Mouse (Mus musculus): Measurements from ENCODE around the gene Gzmd.
"Not testable (repeated sequence)": the region's sequence is repeated elsewhere in the genome, so short reads cannot be mapped to it uniquely, and the experiment has no call there.

DNA sequence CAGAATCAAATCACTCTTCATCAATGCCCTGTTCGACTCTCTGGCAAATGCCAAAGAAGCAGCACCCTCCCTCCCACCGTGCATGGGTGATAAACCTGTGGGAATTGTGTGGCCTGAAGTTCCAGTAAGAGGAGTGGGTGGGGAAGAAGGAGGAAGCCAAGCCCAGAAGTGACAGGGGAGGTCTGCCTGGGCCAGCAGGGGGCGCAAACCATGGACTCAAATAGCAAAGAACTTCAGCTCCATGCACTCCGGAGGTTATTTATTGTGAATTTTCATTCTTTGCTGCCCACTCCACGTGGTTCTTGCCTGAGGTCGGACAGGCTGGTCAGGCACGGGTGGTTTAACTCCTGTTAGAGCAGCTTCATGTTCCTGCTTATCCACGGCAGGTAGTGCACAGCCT, 45.2 kb upstream of the Gzmd start:
- TF ChIP-seq CTCF (IDR thresholded peaks at IDR 0.05; ENCODE audit: control insufficient read depth, insufficient read depth, insufficient read length); MAX (IDR thresholded peaks at IDR 0.05); USF1 (IDR thresholded peaks at IDR 0.05; ENCODE audit: low read depth); CEBPB (IDR thresholded peaks at IDR 0.05; ENCODE audit: low read depth); MYOG (IDR thresholded peaks at IDR 0.05; ENCODE audit: control insufficient read depth, extremely low read depth, insufficient read length); FOSL1 (IDR thresholded peaks at IDR 0.05; ENCODE audit: insufficient read depth, low read length, poor library complexity, severe bottlenecking); MYOD1 (IDR thresholded peaks at IDR 0.05; ENCODE audit: control insufficient read depth, insufficient read length, low read depth): not testable (repeated sequence)

All from C2C12 (cell line).